Mouse (Mus musculus) myocyte (in vitro differentiated cells): ENCODE measurements around the gene Hhatl.

Experiments used
- CEBPB ChIP-seq: IDR thresholded peaks from 2 replicates; pipeline ENCODE4 v1.6.1; 2011; ENCODE audit warnings: mild to moderate bottlenecking, moderate library complexity; ENCODE audit not compliant: poor library complexity, insufficient read depth, severe bottlenecking
- E2F4 ChIP-seq: IDR thresholded peaks from one replicate; pipeline ENCODE4 v1.6.1; 2011; ENCODE audit warnings: mild to moderate bottlenecking, control low read depth, moderate library complexity; ENCODE audit not compliant: insufficient read depth
- MAX ChIP-seq: IDR thresholded peaks from one replicate; pipeline ENCODE4 v1.6.1; 2011; ENCODE audit warnings: low read depth, mild to moderate bottlenecking, control low read depth
- MYOD1 ChIP-seq, 3 experiments: IDR thresholded peaks; one replicate each; pipeline ENCODE4 v1.6.1; 2011; ENCODE audit warnings: control low read depth in 2 of 3, low read depth in 2 of 3, mild to moderate bottlenecking in 2 of 3, moderate library complexity in 1 of 3; ENCODE audit not compliant: insufficient read length in 2 of 3, control insufficient read depth in 1 of 3
- POLR2A ChIP-seq: IDR thresholded peaks from one replicate; pipeline ENCODE4 v1.6.1; 2011; ENCODE audit warnings: low read depth, mild to moderate bottlenecking, control low read depth, moderate library complexity; ENCODE audit not compliant: insufficient read length
- POLR2AphosphoS2 ChIP-seq: IDR thresholded peaks from one replicate; pipeline ENCODE4 v1.6.1; 2011; ENCODE audit warnings: low read depth, control low read depth; ENCODE audit not compliant: insufficient read length
- REST ChIP-seq: IDR thresholded peaks from one replicate; pipeline ENCODE4 v1.6.1; 2011; ENCODE audit warnings: mild to moderate bottlenecking, control low read depth, moderate library complexity; ENCODE audit not compliant: insufficient read depth, insufficient read length
- SRF ChIP-seq: IDR thresholded peaks from one replicate; pipeline ENCODE4 v1.6.1; 2011; ENCODE audit warnings: low read depth; ENCODE audit not compliant: control insufficient read depth, insufficient read length
- TCF12 ChIP-seq: IDR thresholded peaks from one replicate; pipeline ENCODE4 v1.6.1; 2011; ENCODE audit warnings: mild to moderate bottlenecking, control low read depth; ENCODE audit not compliant: poor library complexity, insufficient read depth, severe bottlenecking
- USF1 ChIP-seq: IDR thresholded peaks from one replicate; pipeline ENCODE4 v1.6.1; 2011; ENCODE audit warnings: low read depth, mild to moderate bottlenecking, control low read depth, moderate library complexity

GRCm38 (mm10) chr9:121785261-121785660 lies 7.0 kb downstream of the Hhatl start:
- TF ChIP-seq POLR2AphosphoS2 (peak; percentile 47), E2F4 (no peak), POLR2A (no peak), MYOD1 (IDR thresholded peaks at IDR 0.05; ENCODE audit: control insufficient read depth in 1 of 3, insufficient read length in 2 of 3, low read depth in 2 of 3) (no peak), TCF12 (no peak), USF1 (no peak), SRF (no peak), REST (no peak), MAX (no peak), CEBPB (no peak)
